ENCODE assay signal across 18 mouse cellular contexts in genomic region chr17:65726755-65727154, GRCm38 (mm10). TPM values are rescaled to one million over a fixed set of nuclear protein-coding genes. Genes with fewer than 3 reads are reported as not detected.
A peak's percentile ranks its signal among the peaks of the same experiment; 100 is the strongest.
DNase-seq lines count a peak whose midpoint lies in the region; ATAC-seq and TF ChIP-seq lines count a peak whose summit lies in the region.
"Had no signal": no experiment of that assay in that cellular context is flagged by ENCODE, and none has a peak within 500 bp of the region (broad histone marks: within the 10 kb centered on the region; RNA-seq: fewer than 3 reads in every experiment).

No protein-coding gene starts in this region.

- no peak for DNase-seq in hindbrain, postnatal 0 days (ENCODE audit: low spot score)
- DNase-seq in B cell, adult 2 months, result peak; percentile 3 to 8
- DNase-seq in R1 (ENCODE audit: low read depth, low spot score), result peak; percentile 84
- peak; percentile 61 for DNase-seq in lung, postnatal 36 days
- DNase-seq in retina, embryonic 14.5 days (ENCODE audit: low spot score), result no peak
- DNase-seq in adrenal gland, adult 2 months, result no peak
- DNase-seq: adrenal gland, postnatal 14 days; cerebellum, adult 2 months; kidney, adult 9 months; right cerebral cortex, postnatal 25 days had no signal

- no peaks in the 10 kb centered on the region for H3K27me3 ChIP-seq in hindbrain, postnatal 0 days (ENCODE audit: insufficient read depth, low read length)
- H3K27me3 ChIP-seq in hindbrain, embryonic 12.5 days, result no peaks in the 10 kb centered on the region
- H3K27me3 ChIP-seq: embryonic facial prominence, embryonic 12.5 days; forebrain, embryonic 15.5 days; limb, embryonic 15.5 days; midbrain, embryonic 12.5 days had no signal

- WGBS in hindbrain, postnatal 0 days, result 81% methylated on average over 5 of the region's 5 CpGs
- 88% methylated on average over 5 of the region's 5 CpGs for WGBS in hindbrain, embryonic 12.5 days

- H3K9me3 ChIP-seq in hindbrain, postnatal 0 days (ENCODE audit: low read length), result no peaks in the 10 kb centered on the region
- H3K9me3 ChIP-seq in hindbrain, embryonic 12.5 days (replicated peaks), result no peaks in the 10 kb centered on the region
- H3K9me3 ChIP-seq: embryonic facial prominence, embryonic 12.5 days; forebrain, embryonic 15.5 days; G1E; limb, embryonic 15.5 days; midbrain, embryonic 12.5 days had no signal

- H3K36me3 ChIP-seq in hindbrain, postnatal 0 days (ENCODE audit: insufficient read depth, low read length), result no peaks in the 10 kb centered on the region
- H3K36me3 ChIP-seq in hindbrain, embryonic 12.5 days, result no peaks in the 10 kb centered on the region
- H3K36me3 ChIP-seq: forebrain, embryonic 15.5 days; G1E; limb, embryonic 15.5 days; midbrain, embryonic 12.5 days had no signal

- no peaks in the 10 kb centered on the region for H3K4me1 ChIP-seq in hindbrain, postnatal 0 days (ENCODE audit: insufficient read depth, low read length)
- H3K4me1 ChIP-seq in hindbrain, embryonic 12.5 days, result peaks cover 8% of the 10 kb centered on the region
- H3K4me1 ChIP-seq: embryonic facial prominence, embryonic 12.5 days; forebrain, embryonic 15.5 days had no signal

- no peak for ATAC-seq in hindbrain, postnatal 0 days
- no peak for ATAC-seq in hindbrain, embryonic 12.5 days (ENCODE audit: low FRiP score)
- ATAC-seq in erythroblast, adult 5-6 weeks (replicated peaks; ENCODE audit: low FRiP score, poor library complexity, severe bottlenecking), result no peak
- ATAC-seq: forebrain, embryonic 15.5 days had no signal

- peak overlapping the region; percentile 7; the same call in 1 of the 2 replicates for H3K27ac ChIP-seq in hindbrain, postnatal 0 days
- no peak overlapping the region for H3K27ac ChIP-seq in hindbrain, embryonic 12.5 days
- H3K27ac ChIP-seq: embryonic facial prominence, embryonic 12.5 days; forebrain, embryonic 15.5 days; limb, embryonic 15.5 days; midbrain, embryonic 12.5 days; stomach, postnatal 0 days had no signal

- TF ChIP-seq CTCF in hindbrain, postnatal 0 days (IDR thresholded peaks at IDR 0.05; ENCODE audit: low read depth), result no peak

- no peak overlapping the region for H3K4me3 ChIP-seq in hindbrain, postnatal 0 days (ENCODE audit: low read length)
- H3K4me3 ChIP-seq in hindbrain, embryonic 12.5 days, result no peak overlapping the region
- H3K4me3 ChIP-seq: embryonic facial prominence, embryonic 12.5 days; forebrain, embryonic 15.5 days; limb, embryonic 15.5 days; midbrain, embryonic 12.5 days had no signal

- no peak overlapping the region for H3K4me2 ChIP-seq in hindbrain, postnatal 0 days (ENCODE audit: low read depth, low read length)
- H3K4me2 ChIP-seq in hindbrain, embryonic 12.5 days (replicated peaks), result no peak overlapping the region
- H3K4me2 ChIP-seq: embryonic facial prominence, embryonic 12.5 days; forebrain, embryonic 15.5 days; limb, embryonic 15.5 days; midbrain, embryonic 12.5 days had no signal

- no peak overlapping the region for H3K9ac ChIP-seq in hindbrain, postnatal 0 days (replicated peaks; ENCODE audit: low read length)
- H3K9ac ChIP-seq in hindbrain, embryonic 12.5 days, result no peak overlapping the region
- H3K9ac ChIP-seq: embryonic facial prominence, embryonic 12.5 days; forebrain, embryonic 15.5 days; limb, embryonic 15.5 days; midbrain, embryonic 12.5 days had no signal

RNA-seq across cellular contexts. Expression of gene Rab31, which starts 45.8 kb away (rescaled TPM):
- total RNA-seq in hindbrain, postnatal 0 days (2014; rRNA removed), result 88.1 and 89.8 TPM in 2 replicates
- polyA plus RNA-seq in hindbrain, postnatal 0 days (2015; fragmentation: Nextera tagmentation; extraction: Ambion mirVana), result 67.2 and 70.9 TPM in 2 replicates
- polyA plus RNA-seq in hindbrain, embryonic 12.5 days (2016; fragmentation: Nextera tagmentation; extraction: Ambion mirVana), result 74.7 and 76.9 TPM in 2 replicates
- 10.2 and 15.6 TPM in 2 replicates for total RNA-seq in erythroblast, adult 5-6 weeks (2015; ENCODE audit: low replicate concordance)
- 13.6 and 13.7 TPM in 2 replicates for total RNA-seq in erythroblast, adult 5-6 weeks (2017; ENCODE audit: low replicate concordance)
- total RNA-seq in adrenal gland, adult 2 months (2021), result 10 to 100 TPM; 36.7 to 48.2 TPM
- 15.9 and 16.7 TPM in 2 replicates for polyA plus RNA-seq in adrenal gland, adult 2 months (2012; rRNA removed)

RNA-seq across cellular contexts. Expression of gene Ppp4r1, which starts 55.6 kb away (rescaled TPM):
- total RNA-seq in hindbrain, postnatal 0 days (2014; rRNA removed), result 39.4 and 48.6 TPM in 2 replicates
- polyA plus RNA-seq in hindbrain, postnatal 0 days (2015; fragmentation: Nextera tagmentation; extraction: Ambion mirVana), result 24.9 and 26.2 TPM in 2 replicates
- polyA plus RNA-seq in hindbrain, embryonic 12.5 days (2016; fragmentation: Nextera tagmentation; extraction: Ambion mirVana), result 60.8 and 60.9 TPM in 2 replicates
- 11.1 and 16.1 TPM in 2 replicates for total RNA-seq in erythroblast, adult 5-6 weeks (2015; ENCODE audit: low replicate concordance)
- total RNA-seq in erythroblast, adult 5-6 weeks (2017; ENCODE audit: low replicate concordance), result 9.4 and 14.5 TPM in 2 replicates
- total RNA-seq in adrenal gland, adult 2 months (2021), result 10 to 100 TPM; 59.2 to 60.7 TPM
- polyA plus RNA-seq in adrenal gland, adult 2 months (2012; rRNA removed), result 19.1 and 24.9 TPM in 2 replicates

Comparison
In these comparisons a context has a peak if more than half of its experiments do, and no peak if none do; other contexts are left out.
1. DNase-seq: peak in B cell, adult 2 months (2 of 2), R1 (single experiment) and lung, postnatal 36 days (single experiment); none in hindbrain, postnatal 0 days (single experiment), retina, embryonic 14.5 days (single experiment) and adrenal gland, adult 2 months (single experiment).